Mouse (Mus musculus) natural killer cell, adult 2 months (primary cell): ENCODE measurements at regions not wholly inside any gene's neighbourhood (a gene's known extent, or its start where the extent isn't known, plus 50 kb on each side); places are given as distances from the start of the nearest gene placed in this dataset.

ENCODE experiments used
- DNase-seq, 2 experiments: peaks; one replicate each; pipeline ENCODE4 v3.0.0; 2022; ENCODE audit warnings: low spot score in 2 of 2

GRCm38 (mm10) chr13:28794547-28794946 is 159.0 kb downstream of the Sox4 start:
- DNase-seq: no peak

DNA sequence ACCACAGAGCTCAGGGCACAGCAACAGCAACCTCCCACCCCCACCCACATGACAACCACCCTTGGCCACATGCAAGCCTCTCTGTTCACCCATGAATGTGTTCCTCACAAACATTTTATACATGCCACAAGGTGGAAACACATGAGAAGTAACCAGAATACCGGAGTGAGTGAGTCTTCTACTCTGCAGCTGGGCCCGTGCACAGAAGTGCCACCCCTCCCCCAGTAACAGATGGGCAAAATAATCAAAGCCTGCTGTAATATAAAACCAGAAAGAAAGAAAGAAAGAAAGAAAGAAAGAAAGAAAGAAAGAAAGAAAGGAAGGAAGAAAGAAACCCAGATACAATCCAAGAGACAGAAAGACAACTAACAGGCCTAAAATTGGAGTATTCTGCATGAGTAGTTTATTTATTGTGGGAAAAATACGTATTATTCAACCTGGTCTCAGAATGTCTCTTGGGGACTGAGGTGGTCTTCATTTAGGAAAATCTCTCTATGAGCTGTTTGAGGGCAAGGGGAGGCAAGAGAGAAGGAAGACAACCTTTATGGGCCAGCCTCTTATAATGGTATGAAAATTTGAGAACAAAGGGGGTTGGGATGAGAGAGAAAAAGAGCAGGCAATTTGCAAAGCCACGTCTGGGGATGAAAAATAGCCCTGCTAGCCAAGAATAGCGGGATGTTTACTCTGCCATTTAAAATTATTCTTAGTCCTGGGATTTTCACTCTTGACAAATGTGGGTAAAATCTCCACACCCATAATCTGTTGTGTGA is 160.2 kb downstream of the Sox4 start:
- DNase-seq: no peak

- no peak for DNase-seq
Measured at GRCm38 (mm10) chr13:28792461-28793165, 160.9 kb downstream of the Sox4 start.

DNA sequence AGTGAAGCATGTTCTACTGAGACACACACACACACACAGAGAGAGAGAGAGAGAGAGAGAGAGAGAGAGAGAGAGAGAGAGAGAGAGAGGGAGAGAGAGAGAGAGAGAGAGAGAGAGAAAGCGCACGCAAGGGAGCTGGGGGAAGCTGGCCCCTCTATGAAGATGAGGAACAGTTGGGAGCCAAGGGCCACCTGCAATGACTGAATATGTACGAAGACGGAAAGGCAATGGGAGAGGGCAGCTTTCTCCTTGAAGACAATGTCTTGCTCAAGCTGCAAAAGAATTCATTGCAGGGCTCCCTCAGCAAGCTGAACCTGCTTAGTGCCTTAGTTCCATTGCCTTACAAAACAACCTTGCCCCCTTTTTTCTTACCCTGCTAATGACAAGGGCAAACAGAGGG is 163.1 kb downstream of the Sox4 start:
- DNase-seq: no peak

- DNase-seq: no peak
Measured at GRCm38 (mm10) chr13:28787331-28787643, 166.2 kb downstream of the Sox4 start.

DNA sequence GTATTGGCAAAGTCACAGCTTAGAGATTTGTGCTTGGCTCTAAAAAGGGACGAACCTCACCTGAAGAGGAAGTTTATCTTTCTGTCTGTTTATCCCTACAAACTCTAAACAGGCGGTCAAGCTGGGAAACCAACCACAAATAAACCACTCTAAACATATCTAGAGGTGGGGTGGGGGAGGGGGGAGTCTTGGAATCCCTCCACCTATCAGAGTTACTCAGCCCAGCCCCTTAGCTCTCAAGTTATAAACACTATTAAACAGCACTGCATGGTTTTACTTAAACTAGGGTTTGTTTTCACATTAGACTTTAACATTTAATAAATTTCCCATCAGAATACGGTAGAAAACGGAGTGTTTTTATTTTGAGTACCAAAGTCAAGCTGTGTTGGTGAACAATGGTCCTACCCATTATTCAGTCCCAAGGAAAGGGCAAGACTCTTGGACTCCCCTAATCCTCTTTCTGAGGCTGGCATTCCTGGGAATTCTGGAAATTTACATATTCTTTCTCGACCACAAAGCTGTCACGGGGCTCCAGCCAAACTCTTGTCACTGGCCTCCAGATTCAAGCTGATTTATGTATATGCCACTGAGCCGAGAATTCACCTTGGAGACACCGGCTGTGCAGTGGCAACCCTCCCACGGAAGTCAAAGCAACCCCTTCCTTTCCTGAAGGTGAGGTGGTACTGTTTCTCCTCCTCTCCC is 166.7 kb downstream of the Sox4 start:
- no peak for DNase-seq

DNA sequence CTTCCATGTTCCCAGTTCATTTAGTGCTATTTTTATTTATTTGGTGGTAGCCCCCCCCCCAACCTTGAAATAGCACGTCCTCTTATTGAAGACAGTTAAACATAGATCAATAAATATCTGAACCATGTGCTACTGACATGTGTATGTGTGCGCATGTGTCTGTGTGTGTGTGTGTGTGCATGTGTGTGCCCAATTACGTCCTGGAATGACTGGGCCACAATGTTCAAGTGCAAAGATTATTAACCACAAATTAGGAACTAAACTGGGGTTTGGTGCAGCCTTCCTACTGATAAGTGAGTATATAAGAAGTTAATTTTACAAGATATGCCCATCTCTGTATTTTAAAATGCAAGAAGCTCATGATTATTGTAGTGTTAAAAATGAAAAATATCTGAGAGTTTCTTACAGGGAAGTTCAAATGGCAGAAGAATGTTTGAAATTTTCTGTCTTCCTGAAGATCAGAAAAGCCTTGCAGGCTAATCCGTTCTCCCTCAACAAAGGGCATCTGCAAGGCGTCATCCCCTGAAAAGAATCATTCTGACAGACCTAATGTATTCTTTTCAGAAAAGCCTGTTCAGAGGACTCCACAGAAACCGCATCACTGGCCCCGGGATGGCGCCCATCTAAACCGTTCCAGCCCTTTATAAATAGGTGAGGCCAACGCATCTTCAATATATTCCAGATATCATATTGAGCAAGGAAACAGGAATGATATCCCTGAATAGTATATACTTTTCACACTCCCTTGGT is 170.8 kb downstream of the Sox4 start:
- no peak for DNase-seq

DNA sequence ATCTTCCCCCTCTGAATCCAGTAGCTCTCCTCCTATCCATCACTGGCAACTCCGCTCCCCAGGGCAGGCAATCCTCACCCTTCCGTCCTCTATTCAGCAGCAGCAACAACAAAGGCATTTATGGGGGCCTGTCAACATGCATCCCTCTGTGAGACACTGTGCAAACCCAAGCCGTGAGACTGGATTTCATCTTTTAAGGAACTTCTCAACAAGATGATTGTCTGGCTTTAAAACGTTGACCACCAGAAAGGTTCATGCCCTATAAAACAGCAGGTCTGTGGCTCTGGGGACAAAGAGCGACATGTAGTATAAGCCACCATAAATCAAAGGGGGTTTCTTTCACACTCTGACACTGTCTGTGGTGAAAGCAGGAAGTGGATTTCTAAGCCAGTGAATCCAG is 171.4 kb downstream of the Sox4 start:
- DNase-seq: no peak

GRCm38 (mm10) chr13:28781660-28782059 is 171.9 kb downstream of the Sox4 start:
- DNase-seq: no peak

DNA sequence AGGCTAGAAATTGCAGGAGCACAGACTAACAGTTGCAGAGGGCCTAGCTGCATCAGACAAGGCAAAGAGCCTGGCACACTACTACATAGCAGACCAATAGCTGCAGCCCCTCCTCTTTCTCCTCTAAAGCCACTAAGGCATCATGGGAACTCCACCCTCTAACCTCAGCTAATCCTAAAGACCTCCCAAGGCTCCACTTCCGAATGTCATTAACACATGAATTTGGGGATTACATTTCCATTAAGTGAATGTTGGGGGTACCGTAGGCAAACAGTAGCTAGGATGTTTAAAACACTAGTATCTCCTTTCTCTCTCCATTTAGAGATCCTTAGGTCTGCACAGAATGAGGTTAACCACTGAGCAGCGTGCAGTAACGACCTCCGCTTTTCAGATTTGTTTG is 173.1 kb downstream of the Sox4 start:
- no peak for DNase-seq

GRCm38 (mm10) chr13:28775142-28775815 is 178.2 kb downstream of the Sox4 start:
- DNase-seq: no peak

GRCm38 (mm10) chr13:28774649-28775048 is 178.9 kb downstream of the Sox4 start:
- no peak for DNase-seq

DNA sequence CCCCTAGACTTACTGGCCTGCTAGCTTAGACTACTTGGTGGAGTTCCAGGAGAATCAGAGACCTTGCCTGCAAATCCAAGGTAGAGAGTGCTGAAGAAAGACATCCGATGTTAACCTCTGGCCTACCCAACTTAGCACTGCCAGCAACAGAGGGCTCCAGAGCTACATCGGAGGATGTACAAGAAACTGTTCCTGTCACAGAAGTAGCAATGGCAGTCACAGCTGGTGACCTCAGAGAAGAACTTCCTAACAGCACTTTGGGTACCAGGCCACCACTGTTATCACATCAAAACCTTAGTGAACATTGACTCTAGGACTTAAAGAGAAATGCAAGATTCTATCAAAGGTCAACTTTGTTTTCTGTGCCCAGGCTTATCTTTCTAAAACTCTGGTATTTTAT is 180.0 kb downstream of the Sox4 start:
- DNase-seq: no peak

DNA sequence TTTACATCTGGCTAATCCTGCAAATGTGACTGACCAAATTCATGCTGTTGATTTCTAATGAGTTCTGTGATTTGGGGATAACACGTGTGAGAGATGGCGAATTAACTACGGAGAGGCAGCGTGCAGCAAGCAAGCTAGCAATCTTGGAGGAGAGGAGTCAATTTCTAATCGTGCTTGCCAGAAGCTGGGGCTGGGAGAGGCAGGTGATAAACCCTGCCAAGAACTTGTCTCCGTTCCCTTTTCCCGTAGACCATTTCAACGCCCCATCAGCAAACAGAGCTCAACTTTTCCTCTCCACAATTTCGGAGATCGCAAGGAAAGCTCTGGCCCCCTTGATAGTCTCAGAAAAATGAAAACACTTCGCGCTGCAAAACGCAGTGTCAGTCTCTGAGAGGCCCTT is 183.0 kb downstream of the Sox4 start:
- no peak for DNase-seq

DNA sequence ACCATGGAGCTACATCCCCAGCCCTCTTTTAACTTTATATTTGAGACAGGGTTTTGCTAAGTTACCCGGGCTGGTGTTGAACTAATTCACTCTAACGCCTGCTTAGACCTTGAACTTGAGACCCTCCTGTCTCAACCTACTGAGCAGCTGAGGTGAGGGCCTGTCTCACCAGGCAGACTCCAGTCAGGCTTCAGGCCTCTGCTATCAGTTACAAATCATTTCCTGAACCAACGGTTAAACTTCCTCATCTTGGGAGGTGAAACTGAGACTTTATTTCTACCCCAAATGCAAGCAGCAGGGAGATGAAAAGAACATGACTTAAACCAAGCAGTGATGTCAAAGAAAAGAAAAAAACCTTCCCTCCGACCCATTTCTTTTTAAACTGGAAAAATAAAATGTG is 183.5 kb downstream of the Sox4 start:
- DNase-seq: no peak

DNA sequence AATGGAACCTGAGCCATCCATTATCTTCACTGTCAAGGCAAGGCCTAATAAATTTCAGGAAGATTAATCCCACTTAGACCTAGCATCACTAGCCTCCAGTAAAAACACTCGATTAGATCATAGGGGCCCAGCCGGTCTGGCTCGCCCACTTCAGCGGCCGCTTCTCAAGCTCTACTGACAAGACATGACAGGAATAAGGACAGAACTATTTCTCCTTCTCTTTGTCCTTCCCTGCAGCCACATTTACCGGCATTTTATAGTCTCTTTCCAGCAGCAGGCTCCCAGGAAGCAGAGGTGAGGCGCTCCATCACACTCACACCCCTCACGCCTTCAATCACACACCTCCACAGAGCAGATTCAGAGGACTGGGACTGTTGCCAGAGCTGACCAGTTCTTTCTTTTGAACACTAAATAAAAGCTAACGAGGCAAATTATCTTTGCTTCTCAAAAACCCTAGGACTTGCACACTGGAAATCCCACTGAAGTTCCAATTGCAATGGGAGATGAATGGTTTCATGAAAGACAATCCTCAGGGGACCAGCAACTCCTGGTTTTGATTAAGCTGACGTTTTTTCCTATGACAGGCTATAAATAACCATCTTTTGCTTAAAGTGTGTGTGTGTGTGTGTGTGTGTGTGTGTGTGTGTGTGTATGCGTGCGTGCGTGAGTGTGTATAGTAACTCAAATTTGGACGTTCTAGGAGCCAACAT is 184.6 kb downstream of the Sox4 start:
- DNase-seq: no peak

- no peak for DNase-seq
Measured at GRCm38 (mm10) chr13:28762555-28762954, 191.0 kb downstream of the Sox4 start.

DNA sequence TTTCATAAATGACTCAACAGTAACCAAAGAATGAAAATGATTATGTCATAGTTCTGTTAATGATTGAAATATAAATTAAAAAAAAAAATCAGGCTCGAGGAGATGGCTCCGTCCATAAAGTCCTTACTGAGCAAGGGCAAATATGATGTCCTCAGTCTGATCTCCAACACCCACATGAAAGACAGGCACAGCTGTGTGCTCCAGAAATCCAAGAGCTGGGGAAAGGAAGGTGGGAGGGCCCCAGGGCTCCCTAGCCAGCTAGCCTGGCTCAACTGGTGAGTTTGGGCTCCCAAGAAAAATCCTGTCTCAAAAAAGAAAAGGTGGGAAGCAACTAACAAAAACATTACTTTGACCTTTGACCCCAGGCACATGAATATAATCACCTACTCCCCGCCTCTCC is 194.5 kb downstream of the Sox4 start:
- no peak for DNase-seq

DNA sequence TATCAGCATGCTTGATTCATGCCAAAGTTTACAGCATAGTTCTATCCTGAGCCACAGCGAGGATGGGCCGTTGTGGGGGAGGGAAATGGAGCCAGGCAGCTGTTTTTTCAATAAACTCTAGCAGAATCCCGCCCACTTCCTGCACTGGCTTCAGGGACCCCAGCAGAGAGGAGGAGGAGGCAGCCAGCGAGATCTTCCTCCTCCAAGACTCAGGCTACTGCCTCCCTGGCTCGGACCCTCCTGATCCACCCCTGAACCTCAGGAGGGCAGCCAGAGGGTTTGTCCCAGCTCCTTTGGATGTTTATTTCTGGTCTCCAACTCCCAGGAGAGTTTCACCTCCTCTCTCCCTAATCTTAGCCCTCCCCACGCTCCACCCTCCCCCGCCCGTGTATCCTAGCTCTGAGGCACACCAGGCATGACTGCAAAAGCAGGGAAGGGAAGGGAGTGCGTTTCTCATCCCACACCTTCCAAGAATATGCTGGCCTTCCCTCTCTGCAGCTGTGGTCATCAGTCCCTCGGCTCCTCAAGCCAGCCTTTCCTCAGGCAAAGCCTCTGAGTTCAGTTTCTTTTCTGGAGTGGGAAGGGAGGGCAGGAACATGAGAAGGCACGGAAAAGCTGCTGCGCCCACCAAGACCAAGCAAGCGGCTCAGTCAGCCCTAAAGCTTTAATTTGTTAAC is 195.5 kb downstream of the Sox4 start:
- peak; percentile 11 to 35 for DNase-seq
